Mouse (Mus musculus) bone marrow, adult 2 months (tissue): ENCODE results near the gene Metap1d.

Experiments used
- CTCF ChIP-seq: fragments of 200-500 bp; IDR thresholded peaks from 2 replicates; pipeline ENCODE4 v1.5.1; 2011; ENCODE audit warnings: low read length, control low read depth; ENCODE audit not compliant: control insufficient read depth, insufficient read depth
- POLR2A ChIP-seq: fragments of 200-500 bp; IDR thresholded peaks from 2 replicates; pipeline ENCODE4 v1.6.1; 2011; ENCODE audit warnings: low read depth, mild to moderate bottlenecking, control low read depth, low read length, borderline replicate concordance; ENCODE audit not compliant: control insufficient read depth

DNA sequence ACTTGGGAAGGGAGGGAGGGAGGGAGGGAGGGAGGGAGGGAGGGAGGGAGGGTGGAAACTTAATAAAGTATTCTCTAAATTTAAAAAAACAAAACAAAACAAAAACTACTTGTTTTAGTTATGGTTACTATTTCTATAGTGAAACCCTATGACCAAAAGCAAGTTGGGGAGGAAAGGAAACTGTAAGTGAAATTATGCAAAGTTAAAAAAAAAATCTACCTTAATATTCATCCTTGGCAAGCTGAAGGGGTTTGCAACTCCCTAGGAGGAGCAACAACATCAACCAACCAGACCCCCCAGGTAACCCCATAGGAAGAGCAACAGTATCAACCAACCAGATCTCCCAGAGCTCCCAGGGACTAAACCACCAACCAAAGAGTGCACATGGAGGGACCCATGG is 38.2 kb downstream of the Metap1d start:
- no peak for TF ChIP-seq CTCF
- TF ChIP-seq POLR2A: no peak
